Mouse (Mus musculus) hindbrain, postnatal 0 days (tissue): Measurements from ENCODE around the gene Lztr1. TPM values are rescaled to one million over a fixed set of nuclear protein-coding genes. Genes with fewer than 3 reads are reported as not detected.

Experiments used
- ATAC-seq: fragments of 200-750 bp; cut with Nextera tagmentation; 2 replicates; pipeline ENCODE4 v1.8.0; 2017; ENCODE audit warnings: mild to moderate bottlenecking, moderate TSS enrichment, moderate library complexity
- DNase-seq: peaks from one replicate; pipeline ENCODE4 v3.0.0-alpha.2; 2015; ENCODE audit warnings: low spot score
- H3K27ac ChIP-seq: fragments of 300-500 bp; sonication (generic); 2 replicates; pipeline ENCODE4 v1.5.1; 2014; ENCODE audit warnings: mild to moderate bottlenecking
- H3K27me3 ChIP-seq: fragments of 300-500 bp; sonication (generic); 2 replicates; pipeline ENCODE4 v1.6.1; 2014; ENCODE audit warnings: low read length, mixed read lengths; ENCODE audit not compliant: insufficient read depth
- H3K36me3 ChIP-seq: fragments of 300-500 bp; sonication (generic); 2 replicates; pipeline ENCODE4 v1.6.1; 2014; ENCODE audit warnings: low read length, mixed read lengths; ENCODE audit not compliant: insufficient read depth
- H3K4me1 ChIP-seq: fragments of 300-500 bp; sonication (generic); 2 replicates; pipeline ENCODE4 v1.6.1; 2014; ENCODE audit warnings: antibody characterized with exemption, low read length, mixed read lengths; ENCODE audit not compliant: insufficient read depth
- H3K4me2 ChIP-seq: fragments of 300-500 bp; sonication (generic); 2 replicates; pipeline ENCODE4 v1.6.1; 2014; ENCODE audit warnings: low read depth, mild to moderate bottlenecking, low read length, moderate library complexity, mixed read lengths
- H3K4me3 ChIP-seq: fragments of 300-500 bp; sonication (generic); 2 replicates; pipeline ENCODE4 v1.5.1; 2014; ENCODE audit warnings: low read length
- H3K9ac ChIP-seq: fragments of 300-500 bp; sonication (generic); replicated peaks from 2 replicates; pipeline ENCODE4 v1.6.1; 2014; ENCODE audit warnings: mild to moderate bottlenecking, low read length, moderate library complexity, mixed read lengths
- H3K9me3 ChIP-seq: fragments of 300-500 bp; sonication (generic); 2 replicates; pipeline ENCODE4 v1.6.1; 2016; ENCODE audit warnings: low read length, mixed read lengths
- CTCF ChIP-seq: IDR thresholded peaks from 2 replicates; pipeline ENCODE4 v1.5.1; 2016; ENCODE audit warnings: antibody characterized with exemption, control low read depth, low read depth
- WGBS: fragments of 180-500 bp; shearing (Covaris S2); extraction: QIAGEN DNeasy Blood & Tissue Kit; methylation state at CpG from one replicate; pipeline ENCODE4 v1.1.7; 2014; 5-methylcytosine and 5-hydroxymethylcytosine counted together
- polyA plus RNA-seq: library from polyadenylated mRNA; unstranded; fragments of >200 nt; fragmentation: Nextera tagmentation; extraction: Ambion mirVana; gene quantifications from 2 replicates; pipeline ENCODE4 v1.2.1, GENCODE M21; 2015
- total RNA-seq: library from RNA; depleted of rRNA; stranded (reverse); fragments of >200 nt; gene quantifications from 2 replicates; pipeline ENCODE4 v1.2.3, GENCODE M21; 2014

The Lztr1 gene
- total and polyA plus RNA-seq, 2 experiments from 2014 or later, result 82.2 to 279 TPM

DNA sequence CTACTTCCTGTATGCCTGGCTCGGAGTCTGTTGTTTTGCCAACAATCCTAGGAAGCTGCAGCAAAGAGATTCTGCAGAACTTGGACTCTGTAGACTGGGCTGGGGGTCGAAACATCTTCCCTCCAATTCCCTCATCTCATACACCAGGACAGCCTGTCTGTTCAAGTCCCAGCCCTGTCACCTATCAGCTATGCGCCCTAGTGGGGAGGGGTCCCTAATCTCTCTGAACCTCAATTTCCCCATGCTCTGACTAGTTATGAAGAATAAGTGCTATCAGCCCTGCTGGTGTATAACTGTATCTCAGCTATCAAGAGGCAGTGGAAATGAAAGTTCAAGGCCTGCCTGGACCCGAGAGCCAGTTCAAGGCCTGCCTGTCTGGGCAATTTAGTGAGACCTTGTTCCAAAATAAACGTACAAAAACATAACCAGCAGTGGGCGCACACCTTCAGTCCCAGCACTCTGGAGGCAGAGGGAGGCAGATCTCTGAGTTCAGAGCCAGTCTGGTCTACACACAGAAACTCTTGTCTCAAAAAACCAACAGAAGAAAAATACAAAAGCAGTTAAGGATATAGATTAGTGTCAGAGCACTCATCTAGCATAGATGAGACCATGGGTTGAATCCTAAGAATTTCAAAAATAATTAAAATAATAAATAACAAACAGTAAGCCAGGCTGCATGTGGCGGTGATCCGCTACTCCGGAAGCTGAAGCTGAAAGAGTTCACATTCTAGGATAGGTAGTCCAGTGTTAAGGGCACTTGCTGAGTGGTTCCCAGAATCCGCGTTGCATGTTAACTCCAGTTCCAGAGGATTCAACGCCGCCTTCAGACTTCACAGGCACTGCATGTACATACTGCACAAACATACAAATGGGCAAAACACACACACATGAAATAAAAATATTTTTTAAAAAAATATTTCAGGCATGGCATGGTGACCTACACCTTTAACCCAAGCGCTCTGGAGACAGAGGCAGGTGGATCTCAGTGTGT, 19.7 kb upstream of the Lztr1 start:
- Histone ChIP-seq H3K9me3 (no peaks in the 10 kb centered on the region), H3K4me3 (peak overlapping the region; percentile 46), H3K4me2 (peak overlapping the region; percentile 89), H3K27me3 (no peaks in the 10 kb centered on the region), H3K36me3 (peaks cover 16% of the 10 kb centered on the region), H3K9ac (no peak overlapping the region; the same call in 1 of the 2 replicates), H3K4me1 (no peaks in the 10 kb centered on the region; the same call in 1 of the 2 replicates), H3K27ac (no peak overlapping the region)
- peak; percentile 19; the same call in 1 of the 2 replicates for ATAC-seq
- DNase-seq, result peak; percentile 23
- 50% methylated on average over 14 of the region's 14 CpGs for WGBS
- TF ChIP-seq CTCF, result peak; percentile 46

- DNase-seq, result no peak
- Histone ChIP-seq H3K36me3 (peaks cover 10% of the 10 kb centered on the region), H3K4me1 (no peaks in the 10 kb centered on the region; the same call in 1 of the 2 replicates), H3K27me3 (no peaks in the 10 kb centered on the region), H3K27ac (no peak within 1 kb of the TSS), H3K4me2 (peak within 1 kb of the TSS; percentile 89), H3K9ac (no peak within 1 kb of the TSS; the same call in 1 of the 2 replicates), H3K4me3 (peak within 1 kb of the TSS; percentile 46), H3K9me3 (no peaks in the 10 kb centered on the region)
- ATAC-seq, result peak; percentile 50
- TF ChIP-seq CTCF, result 0 out of 2 replicates have a peak, but pooled peaks have one; percentile 7
- WGBS, result 1% methylated on average over 44 of the region's 47 CpGs
These were observed 18.9 kb upstream of the Lztr1 start, which contains the start of gene Aifm3 for GRCm38 (mm10) chr16:17489469-17490111. TSS of gene Aifm3 (plus strand) at chr16:17489611.

GRCm38 (mm10) chr16:17491154-17491553, 17.3 kb upstream of the Lztr1 start:
- Histone ChIP-seq H3K9ac (no peak overlapping the region), H3K9me3 (no peaks in the 10 kb centered on the region), H3K4me1 (peaks cover under 1% of the 10 kb centered on the region; the same call in 1 of the 2 replicates), H3K4me2 (no peak overlapping the region), H3K27ac (no peak overlapping the region), H3K4me3 (no peak overlapping the region), H3K36me3 (0 out of 2 replicates have a peak, but pooled peaks cover 3% of the 10 kb centered on the region), H3K27me3 (no peaks in the 10 kb centered on the region)
- WGBS, result 78% methylated on average over 5 of the region's 5 CpGs
- DNase-seq (peak; percentile 30), ATAC-seq (no peak)
- TF ChIP-seq CTCF, result no peak

DNA sequence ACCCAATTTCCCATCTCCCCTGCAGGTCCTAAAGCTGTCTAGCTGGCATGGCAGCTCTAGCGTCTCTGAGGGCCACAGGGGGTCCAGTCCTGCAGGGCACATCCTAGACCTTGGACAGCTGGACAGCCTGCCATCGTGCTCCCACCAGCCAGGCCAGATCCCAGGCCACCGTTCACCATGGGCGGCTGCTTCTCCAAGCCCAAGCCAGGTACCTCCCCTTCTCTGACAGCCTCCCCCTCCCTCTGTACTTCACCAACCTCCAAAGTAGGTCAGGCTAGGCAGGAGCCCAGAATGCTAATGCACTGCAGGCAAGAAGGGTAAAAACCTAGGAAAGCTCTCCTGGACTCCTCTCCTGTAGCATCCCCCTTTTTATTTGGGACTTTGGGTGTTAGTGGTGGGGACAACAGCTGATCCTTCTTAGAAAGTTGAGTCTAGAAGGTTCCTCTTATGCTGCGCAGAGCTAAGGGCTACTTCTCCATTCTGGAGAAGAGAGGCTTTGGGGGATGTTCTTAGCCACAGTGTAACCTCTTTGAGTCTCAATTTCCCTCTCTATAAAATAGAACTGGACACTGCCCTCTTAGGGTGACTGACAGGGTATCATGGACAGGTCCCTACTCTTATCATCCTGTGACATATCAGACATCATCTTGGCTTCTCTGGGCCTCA, 16.5 kb upstream of the Lztr1 start:
- H3K9me3 ChIP-seq, result no peaks in the 10 kb centered on the region
- TF ChIP-seq CTCF, result no peak
- no peak overlapping the region for H3K4me2 ChIP-seq
- H3K4me1 ChIP-seq, result peaks cover 7% of the 10 kb centered on the region
- ATAC-seq (no peak), DNase-seq (no peak)
- no peak overlapping the region for H3K4me3 ChIP-seq
- H3K27me3 ChIP-seq, result no peaks in the 10 kb centered on the region
- H3K27ac ChIP-seq, result no peak overlapping the region
- H3K9ac ChIP-seq, result no peak overlapping the region; the same call in 1 of the 2 replicates
- H3K36me3 ChIP-seq, result no peaks in the 10 kb centered on the region
- 58% methylated on average over 5 of the region's 5 CpGs for WGBS

GRCm38 (mm10) chr16:17496499-17497305, 11.8 kb upstream of the Lztr1 start:
- H3K27ac ChIP-seq, result peak overlapping the region; percentile 64
- DNase-seq (peak; percentile 84), ATAC-seq (peak; percentile 19; the same call in 1 of the 2 replicates)
- no peaks in the 10 kb centered on the region for H3K36me3 ChIP-seq
- H3K4me3 ChIP-seq, result no peak overlapping the region
- H3K4me1 ChIP-seq, result peaks cover 14% of the 10 kb centered on the region
- WGBS, result 27% methylated on average over 2 of the region's 2 CpGs
- no peaks in the 10 kb centered on the region for H3K27me3 ChIP-seq
- H3K4me2 ChIP-seq, result no peak overlapping the region
- no peak overlapping the region for H3K9ac ChIP-seq
- no peaks in the 10 kb centered on the region for H3K9me3 ChIP-seq
- no peak for TF ChIP-seq CTCF
